Mouse (Mus musculus) hematopoietic stem cell, adult 5-6 weeks (primary cell): ENCODE measurements around the gene Fam129a. TPM values are rescaled to one million over a fixed set of nuclear protein-coding genes. Genes with fewer than 3 reads are reported as not detected.
"Not testable (repeated sequence)": the region's sequence is repeated elsewhere in the genome, so short reads cannot be mapped to it uniquely, and the experiment has no call there.

ENCODE experiments used
- ATAC-seq, 2 experiments: fragments of 125-278 bp in 1 of 2; replicated peaks in 1 of 2; 2 replicates each; pipeline ENCODE4 v1.8.0; 2016 to 2017; ENCODE audit warnings: inconsistent platforms in 2 of 2, mild to moderate bottlenecking in 2 of 2, moderate number of reproducible peaks in 2 of 2, low read depth in 1 of 2, moderate TSS enrichment in 1 of 2; ENCODE audit not compliant: low FRiP score in 2 of 2, poor library complexity in 2 of 2, severe bottlenecking in 2 of 2, insufficient read depth in 1 of 2, low TSS enrichment in 1 of 2
- total RNA-seq: library from RNA; stranded (forward); fragments of 172-1452, 232-1000 nt; gene quantifications from 2 replicates; pipeline ENCODE4 v1.2.3, GENCODE M21; 2017

Gene Fam129a
- total RNA-seq, 1 experiment from 2014 or later, result 17.7 TPM

GRCm38 (mm10) chr1:151580200-151580982 lies 9.4 kb downstream of the Fam129a start:
- no peak for ATAC-seq

- ATAC-seq, result no peak
Measured at GRCm38 (mm10) chr1:151581454-151581853, 10.5 kb downstream of the Fam129a start.

GRCm38 (mm10) chr1:151581977-151582376 lies 11.0 kb downstream of the Fam129a start:
- no peak for ATAC-seq

- ATAC-seq, result no peak
Measured at GRCm38 (mm10) chr1:151583457-151584181, 12.6 kb downstream of the Fam129a start.

- no peak for ATAC-seq
Measured at GRCm38 (mm10) chr1:151584182-151584471, 13.1 kb downstream of the Fam129a start.

GRCm38 (mm10) chr1:151584565-151585216 lies 13.7 kb downstream of the Fam129a start:
- peak; percentile 48 to 56; a peak in 2 of 4 replicates for ATAC-seq

- ATAC-seq, result peak in 1 of 2 experiments; percentile 36; a peak in 2 of 4 replicates
Measured at GRCm38 (mm10) chr1:151585647-151586046, 14.7 kb downstream of the Fam129a start.

- no peak for ATAC-seq
Measured at GRCm38 (mm10) chr1:151592085-151593017, 21.4 kb downstream of the Fam129a start.

GRCm38 (mm10) chr1:151594906-151595305 lies 23.9 kb downstream of the Fam129a start:
- no peak for ATAC-seq

GRCm38 (mm10) chr1:151595600-151596299 lies 24.8 kb downstream of the Fam129a start:
- ATAC-seq, result no peak

GRCm38 (mm10) chr1:151596562-151596961 lies 25.6 kb downstream of the Fam129a start:
- no peak for ATAC-seq

GRCm38 (mm10) chr1:151597677-151598297 lies 26.8 kb downstream of the Fam129a start:
- ATAC-seq, result peak in 1 of 2 experiments; percentile 39; a peak in 1 of 4 replicates

- ATAC-seq, result peak in 1 of 2 experiments; percentile 58; a peak in 1 of 4 replicates
Measured at GRCm38 (mm10) chr1:151598876-151599275, 27.9 kb downstream of the Fam129a start.

- ATAC-seq, result no peak
Measured at GRCm38 (mm10) chr1:151604328-151604727, 33.3 kb downstream of the Fam129a start.

- not testable (repeated sequence) for ATAC-seq
Measured at GRCm38 (mm10) chr1:151607957-151608356, 37.0 kb downstream of the Fam129a start.

GRCm38 (mm10) chr1:151610621-151611020 lies 39.6 kb downstream of the Fam129a start:
- no peak for ATAC-seq
